Mouse (Mus musculus) embryonic facial prominence, embryonic 10.5 days (tissue): ENCODE data around the gene Fbxo17. TPM values are rescaled to one million over a fixed set of nuclear protein-coding genes. Genes with fewer than 3 reads are reported as not detected.
"Not testable (repeated sequence)": the region's sequence is repeated elsewhere in the genome, so short reads cannot be mapped to it uniquely, and the experiment has no call there.

Source experiments
- DNase-seq: peaks from one replicate; pipeline ENCODE4 v3.0.0-alpha.2; 2017; ENCODE audit warnings: low spot score
- H3K27ac ChIP-seq: fragments of 300-500 bp; sonication (generic); replicated peaks from 2 replicates; pipeline ENCODE4 v1.5.1; 2016; ENCODE audit warnings: mild to moderate bottlenecking
- H3K27me3 ChIP-seq: fragments of 300-500 bp; sonication (generic); replicated peaks from 2 replicates; pipeline ENCODE4 v1.6.1; 2016; ENCODE audit warnings: low read depth, mild to moderate bottlenecking; ENCODE audit not compliant: poor library complexity, severe bottlenecking
- H3K36me3 ChIP-seq: fragments of 300-500 bp; sonication (generic); replicated peaks from 2 replicates; pipeline ENCODE4 v1.6.1; 2016; ENCODE audit warnings: mild to moderate bottlenecking, moderate library complexity
- H3K4me1 ChIP-seq: fragments of 300-500 bp; sonication (generic); 2 replicates; pipeline ENCODE4 v1.6.1; 2016
- H3K4me3 ChIP-seq: fragments of 300-500 bp; sonication (generic); 2 replicates; pipeline ENCODE4 v1.5.1; 2016; ENCODE audit warnings: mild to moderate bottlenecking, moderate library complexity
- H3K9me3 ChIP-seq: fragments of 300-500 bp; sonication (generic); 2 replicates; pipeline ENCODE4 v1.6.1; 2016; ENCODE audit warnings: mild to moderate bottlenecking
- WGBS: fragments of 180-500 bp; shearing (Covaris S2); methylation state at CpG from one replicate; pipeline ENCODE4 v1.1.7; 2016; 5-methylcytosine and 5-hydroxymethylcytosine counted together
- polyA plus RNA-seq: library from polyadenylated mRNA; unstranded; fragments of >200 nt; fragmentation: Nextera tagmentation; extraction: Ambion mirVana; gene quantifications from 2 replicates; pipeline ENCODE4 v1.2.1, GENCODE M21; 2016

Fbxo17 gene
- polyA plus RNA-seq: 11.9 and 14.3 TPM in 2 replicates

DNA sequence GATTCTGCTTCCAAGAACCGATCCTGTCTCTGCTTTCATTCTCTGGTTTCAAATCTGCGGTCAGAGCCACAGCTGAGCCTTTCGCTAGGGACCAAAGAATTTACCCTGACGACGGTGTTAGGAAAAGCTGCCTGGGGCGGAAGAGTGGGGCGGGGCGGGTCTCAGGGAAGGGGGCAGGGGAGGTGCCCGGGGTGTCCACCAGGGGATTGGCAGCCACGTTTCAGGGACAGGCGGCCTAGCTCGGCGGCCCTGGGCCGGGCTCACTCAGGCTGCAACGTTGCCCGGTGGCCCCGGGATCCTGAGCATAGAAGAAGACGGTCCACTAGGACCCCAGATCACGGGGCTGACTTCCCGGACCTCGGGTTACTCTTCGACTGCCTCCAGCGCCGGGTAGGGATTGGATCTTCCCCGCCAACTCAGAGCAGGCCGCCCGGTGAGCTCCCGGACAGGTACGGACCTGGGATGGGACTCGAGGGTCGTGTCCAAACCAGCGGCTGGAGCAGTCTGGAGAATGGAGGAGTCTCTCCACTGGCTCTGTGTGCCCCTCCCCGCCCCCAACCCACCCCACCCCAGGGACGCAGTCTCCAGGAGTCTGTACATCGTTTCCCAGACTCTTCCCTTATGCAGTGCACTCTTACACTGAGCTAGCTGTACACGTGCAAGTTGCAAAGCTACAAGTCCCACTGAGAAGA lies at the start of gene Fbxo17:
Fbxo17 (plus strand) TSS at position 215 of the 692 bp plus-strand sequence.
- Histone ChIP-seq H3K9me3 (no peaks in the 10 kb centered on the region), H3K27ac (peak within 1 kb of the TSS; percentile 86), H3K4me3 (peak within 1 kb of the TSS; percentile 65), H3K36me3 (no peaks in the 10 kb centered on the region), H3K27me3 (peaks cover 13% of the 10 kb centered on the region; the same call in 1 of the 2 replicates), H3K4me1 (peaks cover 27% of the 10 kb centered on the region)
- peak; percentile 88 for DNase-seq
- 3% methylated on average over 36 of the region's 36 CpGs for WGBS

DNA sequence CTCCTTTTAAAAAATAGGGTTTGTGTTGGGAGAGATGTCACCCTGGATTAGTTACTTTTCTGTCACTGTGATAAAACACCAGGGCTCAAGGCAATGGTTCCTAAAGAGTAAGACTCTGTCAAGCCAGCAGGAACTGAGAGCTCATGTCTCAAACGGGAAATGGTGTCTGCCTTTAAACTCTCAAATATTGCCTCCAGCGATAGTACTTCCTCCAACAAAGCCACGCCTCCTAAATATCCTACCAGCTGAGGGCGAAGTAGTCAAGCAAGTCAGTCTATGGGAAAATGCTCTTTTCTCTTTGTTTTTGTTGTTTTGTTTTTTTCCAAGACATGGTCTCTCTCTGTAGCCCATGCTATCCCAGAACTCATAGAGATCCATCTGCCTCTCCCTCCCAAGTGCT lies 45.4 kb upstream of the Fbxo17 start:
- Histone ChIP-seq H3K36me3 (no peaks in the 10 kb centered on the region), H3K4me1 (peaks cover 10% of the 10 kb centered on the region), H3K4me3 (no peak overlapping the region), H3K27ac (no peak overlapping the region), H3K9me3 (no peaks in the 10 kb centered on the region), H3K27me3 (no peaks in the 10 kb centered on the region)
- DNase-seq: no peak
- 50% methylated on average over 4 of the region's 4 CpGs for WGBS

DNA sequence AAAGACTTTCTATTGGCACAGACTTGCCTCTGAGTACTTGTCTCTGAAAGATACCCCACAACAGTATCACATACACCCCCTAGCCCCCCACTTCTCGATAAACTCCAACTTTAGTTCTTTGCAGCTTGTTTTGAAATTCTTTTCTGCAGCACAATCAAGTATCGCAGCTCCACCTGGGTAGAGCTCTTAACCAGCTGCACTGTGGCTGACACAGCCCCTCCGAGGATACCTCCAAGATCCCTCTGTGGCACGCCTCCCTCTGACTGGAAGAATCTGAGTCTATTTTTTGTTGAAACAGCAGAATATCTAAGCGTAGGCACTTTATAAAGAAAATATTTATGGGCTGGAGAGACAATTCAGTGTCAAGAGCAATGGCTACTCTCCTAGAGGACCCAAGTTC lies 44.3 kb upstream of the Fbxo17 start:
- Histone ChIP-seq H3K4me3 (no peak overlapping the region), H3K9me3 (no peaks in the 10 kb centered on the region), H3K27ac (no peak overlapping the region), H3K36me3 (no peaks in the 10 kb centered on the region), H3K27me3 (no peaks in the 10 kb centered on the region), H3K4me1 (0 out of 2 replicates have a peak, but pooled peaks cover 3% of the 10 kb centered on the region)
- no peak for DNase-seq
- 90% methylated on average over 5 of the region's 5 CpGs for WGBS

DNA sequence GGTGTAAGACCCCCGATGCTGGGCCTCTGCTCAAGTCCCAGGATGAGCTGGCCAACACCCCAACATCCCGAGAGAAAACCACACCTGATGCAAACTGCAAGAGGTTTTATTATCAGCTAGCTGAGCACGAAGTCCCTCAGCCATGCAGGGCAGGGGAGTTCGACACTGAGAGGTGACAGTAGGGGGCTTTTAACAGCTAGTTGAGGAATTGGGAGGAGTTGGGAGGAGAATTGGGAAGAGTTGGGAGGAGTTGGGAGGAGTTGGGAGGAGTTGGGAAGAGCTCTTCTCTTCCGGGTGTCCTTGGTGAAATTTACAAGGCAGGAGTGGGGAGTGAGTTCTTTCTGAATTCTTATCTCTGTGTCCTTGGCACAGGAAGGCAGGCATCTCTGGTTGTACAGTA lies 43.8 kb upstream of the Fbxo17 start:
- H3K9me3 ChIP-seq, H3K27me3 ChIP-seq, DNase-seq, H3K4me1 ChIP-seq, H3K4me3 ChIP-seq, H3K36me3 ChIP-seq, H3K27ac ChIP-seq: not testable (repeated sequence)
- WGBS: 75% methylated on average over 5 of the region's 5 CpGs

DNA sequence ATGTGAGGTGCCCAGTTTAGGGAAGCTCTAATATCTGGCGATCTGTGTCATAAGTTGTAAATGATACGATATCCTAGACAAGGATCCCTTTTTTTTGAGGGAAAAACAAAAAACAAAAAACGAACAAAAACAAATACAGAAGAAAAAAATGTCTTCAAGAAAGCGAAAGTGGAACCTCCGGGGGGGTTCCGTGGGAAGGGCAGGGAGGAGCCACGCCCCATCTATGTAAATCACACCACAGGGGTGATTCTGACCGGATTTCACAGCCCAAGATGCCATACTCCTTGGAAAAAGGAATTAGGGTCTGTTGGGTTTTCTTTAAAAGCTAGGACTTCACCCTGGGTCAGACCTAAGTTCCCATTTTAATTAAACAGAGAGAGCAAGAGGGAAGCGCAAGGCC lies 41.6 kb upstream of the Fbxo17 start:
- Histone ChIP-seq H3K27ac (no peak overlapping the region), H3K9me3 (no peaks in the 10 kb centered on the region), H3K36me3 (no peaks in the 10 kb centered on the region), H3K27me3 (no peaks in the 10 kb centered on the region), H3K4me1 (no peaks in the 10 kb centered on the region), H3K4me3 (no peak overlapping the region)
- DNase-seq: no peak
- 73% methylated on average over 9 of the region's 9 CpGs for WGBS

DNA sequence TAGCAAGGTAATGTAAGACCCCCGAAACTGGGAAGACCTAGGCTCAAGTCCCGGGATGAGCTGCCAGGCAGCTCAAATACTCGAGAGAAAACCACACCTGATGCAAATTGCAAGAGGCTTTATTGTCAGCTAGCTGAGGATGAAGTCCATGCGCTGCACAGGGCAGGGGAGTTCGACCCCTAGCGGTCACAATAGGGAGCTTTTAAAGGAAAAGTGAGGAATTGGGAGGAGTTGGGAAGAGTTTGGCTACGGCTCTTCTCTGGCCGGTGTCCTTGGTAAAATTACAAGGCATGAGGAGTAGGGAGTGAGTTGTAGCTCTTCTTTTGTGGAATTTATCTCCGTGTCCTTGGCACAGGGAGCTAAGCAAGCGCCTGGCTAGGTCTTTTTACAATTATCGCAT lies 40.9 kb upstream of the Fbxo17 start:
- DNase-seq: peak; percentile 30
- Histone ChIP-seq H3K9me3 (no peaks in the 10 kb centered on the region), H3K4me1 (no peaks in the 10 kb centered on the region), H3K27ac (no peak overlapping the region), H3K36me3 (no peaks in the 10 kb centered on the region), H3K27me3 (no peaks in the 10 kb centered on the region), H3K4me3 (no peak overlapping the region)
- 43% methylated on average over 11 of the region's 11 CpGs for WGBS

DNA sequence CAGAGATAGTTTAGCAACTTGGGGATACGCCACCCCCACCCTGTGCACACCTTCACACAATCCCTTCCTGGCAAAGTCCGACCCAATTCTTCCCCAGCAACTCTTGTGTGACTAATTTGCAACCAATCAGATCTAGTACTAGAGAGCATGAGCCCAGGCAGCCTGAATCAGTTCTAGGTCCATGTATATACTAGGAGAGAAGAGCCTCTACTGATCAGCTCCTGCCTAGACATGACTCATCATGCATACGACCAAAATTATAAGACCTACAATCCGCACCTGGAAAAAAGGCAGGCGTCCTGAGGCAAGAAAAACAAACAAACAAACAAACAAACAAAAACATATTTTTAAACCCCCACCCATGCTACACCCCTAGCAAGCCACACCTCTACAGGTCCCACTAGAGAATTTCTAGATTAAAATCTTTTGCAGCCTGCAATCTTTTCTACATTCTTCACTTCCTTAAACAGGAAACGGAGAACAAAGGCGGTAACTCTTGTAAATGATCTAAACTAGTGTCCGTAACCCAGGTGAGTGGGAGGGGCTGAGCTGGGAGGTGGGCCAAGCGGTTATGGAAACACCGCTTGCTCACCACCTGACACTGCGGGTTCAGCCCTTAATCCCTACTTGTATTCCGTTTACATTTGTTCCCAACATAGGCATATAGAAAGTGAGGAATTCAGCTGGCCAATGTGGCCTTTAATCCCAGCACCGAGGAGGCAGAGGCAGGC lies 39.6 kb upstream of the Fbxo17 start:
- H3K4me1 ChIP-seq: no peaks in the 10 kb centered on the region
- no peak for DNase-seq
- no peaks in the 10 kb centered on the region for H3K9me3 ChIP-seq
- no peak overlapping the region for H3K27ac ChIP-seq
- no peak overlapping the region for H3K4me3 ChIP-seq
- 86% methylated on average over 13 of the region's 13 CpGs for WGBS
- H3K36me3 ChIP-seq: no peaks in the 10 kb centered on the region
- no peaks in the 10 kb centered on the region for H3K27me3 ChIP-seq

DNA sequence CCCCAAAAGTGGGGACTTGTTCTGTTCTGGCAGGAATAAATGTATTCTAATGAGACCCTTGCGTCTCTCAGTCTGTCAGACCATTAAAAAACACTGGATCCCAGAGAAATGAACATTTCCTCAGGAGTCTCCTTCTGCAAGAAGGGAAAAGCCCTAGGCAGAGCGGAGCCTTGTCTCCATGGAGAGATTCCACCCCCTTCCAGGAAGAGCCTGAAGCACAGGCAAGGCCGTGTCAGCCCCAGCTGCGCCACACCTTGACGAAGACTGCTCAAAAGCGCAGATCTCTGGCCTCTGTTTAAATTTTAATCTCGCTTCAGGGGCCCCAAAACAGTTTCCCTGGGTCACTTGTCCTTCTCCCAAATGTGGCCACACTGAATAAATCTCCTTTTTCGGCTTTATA lies 39.0 kb upstream of the Fbxo17 start:
- Histone ChIP-seq H3K4me3 (no peak overlapping the region), H3K4me1 (no peaks in the 10 kb centered on the region), H3K27ac (no peak overlapping the region), H3K27me3 (no peaks in the 10 kb centered on the region), H3K36me3 (no peaks in the 10 kb centered on the region), H3K9me3 (no peaks in the 10 kb centered on the region)
- DNase-seq: no peak
- 91% methylated on average over 8 of the region's 8 CpGs for WGBS

DNA sequence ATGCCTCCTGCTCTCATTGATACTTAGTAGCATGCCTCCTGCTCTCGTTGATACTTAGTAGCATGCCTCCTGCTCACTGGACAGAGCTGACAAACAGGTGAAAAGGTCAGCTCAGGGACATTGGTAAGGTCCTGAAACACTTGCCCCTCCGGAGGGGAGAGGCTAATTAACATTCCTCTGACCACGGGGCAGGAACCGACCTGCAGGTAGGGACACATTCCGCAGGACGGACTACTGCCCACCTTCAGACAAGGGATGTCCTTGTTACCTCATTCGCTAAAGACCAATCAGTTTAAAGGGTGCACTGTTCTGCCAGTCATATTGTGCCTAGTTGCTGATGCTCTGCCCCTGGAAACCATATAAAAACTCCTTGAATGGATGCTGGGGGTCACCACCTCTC lies 25.5 kb upstream of the Fbxo17 start:
- peaks cover 27% of the 10 kb centered on the region for H3K4me1 ChIP-seq
- peaks cover 28% of the 10 kb centered on the region for H3K27me3 ChIP-seq
- no peak overlapping the region for H3K27ac ChIP-seq
- 66% methylated on average over 7 of the region's 7 CpGs for WGBS
- DNase-seq: no peak
- no peak overlapping the region for H3K4me3 ChIP-seq
- H3K9me3 ChIP-seq: no peaks in the 10 kb centered on the region
- H3K36me3 ChIP-seq: no peaks in the 10 kb centered on the region

DNA sequence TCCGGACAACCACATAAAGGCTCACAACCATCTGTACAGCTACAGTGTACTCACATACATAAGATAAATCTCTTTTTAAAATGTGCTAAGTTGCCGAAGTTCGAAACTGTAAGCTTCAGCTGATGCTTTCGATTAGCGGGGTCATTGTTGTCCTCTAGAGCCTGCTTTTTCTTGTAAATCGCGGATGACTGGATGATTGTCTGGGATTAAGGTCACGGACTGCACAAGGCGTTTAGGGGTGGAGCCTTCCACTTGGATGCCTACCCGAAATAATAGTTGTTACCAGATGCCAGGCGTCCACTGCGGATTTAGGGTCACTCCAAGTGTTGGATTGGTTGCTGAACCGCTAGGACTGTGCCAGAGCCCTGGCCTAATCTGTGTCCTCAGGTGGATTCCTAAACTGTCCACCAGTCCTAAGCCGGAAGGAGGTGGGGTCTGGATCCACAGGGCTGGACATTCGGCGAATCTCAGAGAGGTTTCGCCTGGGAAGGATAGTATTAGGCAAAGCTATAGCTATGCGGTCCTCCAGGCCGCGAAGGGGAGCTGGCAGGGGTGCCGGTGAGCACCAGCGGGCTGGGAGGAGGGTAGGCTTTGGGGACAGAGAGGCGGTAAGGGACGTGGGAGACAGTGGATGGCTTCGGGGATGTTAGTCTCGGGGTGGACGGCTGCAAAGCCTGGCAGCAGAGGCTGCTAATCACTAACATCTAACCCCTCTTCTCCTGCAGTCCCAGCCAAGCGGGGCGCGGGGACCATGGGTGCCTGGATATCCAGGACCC lies 23.9 kb upstream of the Fbxo17 start, which contains the start of gene Fbxo27:
Fbxo27 (plus strand) TSS at position 305 of the 776 bp plus-strand sequence.
- Histone ChIP-seq H3K4me3 (peak within 1 kb of the TSS; percentile 65), H3K9me3 (no peaks in the 10 kb centered on the region), H3K4me1 (peaks cover 27% of the 10 kb centered on the region), H3K27ac (peak within 1 kb of the TSS; percentile 72), H3K36me3 (no peaks in the 10 kb centered on the region), H3K27me3 (peaks cover 28% of the 10 kb centered on the region)
- peak; percentile 54 for DNase-seq
- WGBS: 25% methylated on average over 30 of the region's 30 CpGs

DNA sequence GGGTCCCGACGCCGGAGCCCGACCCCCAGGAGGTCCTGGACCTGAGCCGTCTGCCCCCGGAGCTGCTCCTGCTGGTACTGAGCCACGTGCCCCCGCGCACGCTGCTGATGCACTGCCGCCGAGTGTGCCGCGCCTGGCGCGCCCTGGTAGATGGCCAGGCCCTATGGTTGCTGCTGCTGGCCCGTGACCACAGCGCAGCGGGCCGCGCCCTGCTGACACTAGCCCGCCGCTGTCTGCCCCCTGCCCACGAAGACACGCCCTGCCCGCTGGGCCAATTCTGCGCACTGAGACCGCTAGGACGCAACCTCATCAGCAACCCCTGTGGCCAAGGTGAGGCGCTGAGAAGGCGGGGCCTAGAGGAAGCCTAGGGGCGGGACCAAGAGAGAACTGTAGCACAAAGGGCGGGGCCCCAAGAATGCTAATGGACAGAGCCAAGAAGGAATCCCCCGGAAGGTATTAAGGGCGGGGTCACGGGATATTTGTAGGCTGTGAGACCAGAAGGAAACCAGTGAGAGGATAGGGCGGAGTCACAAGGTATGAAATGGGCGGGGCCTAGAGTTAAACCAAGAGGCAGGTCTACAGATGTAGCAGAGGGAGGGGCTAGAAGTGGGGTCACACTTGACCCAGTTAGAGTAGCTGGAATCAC lies 23.2 kb upstream of the Fbxo17 start:
- peak; percentile 89 for DNase-seq
- H3K4me1 ChIP-seq: peaks cover 27% of the 10 kb centered on the region
- H3K27me3 ChIP-seq: peaks cover 28% of the 10 kb centered on the region
- H3K27ac ChIP-seq: peak overlapping the region; percentile 72
- H3K4me3 ChIP-seq: peak overlapping the region; percentile 65
- no peaks in the 10 kb centered on the region for H3K9me3 ChIP-seq
- WGBS: under 1% methylated on average over 38 of the region's 38 CpGs
- peaks cover 4% of the 10 kb centered on the region; the same call in 1 of the 2 replicates for H3K36me3 ChIP-seq

DNA sequence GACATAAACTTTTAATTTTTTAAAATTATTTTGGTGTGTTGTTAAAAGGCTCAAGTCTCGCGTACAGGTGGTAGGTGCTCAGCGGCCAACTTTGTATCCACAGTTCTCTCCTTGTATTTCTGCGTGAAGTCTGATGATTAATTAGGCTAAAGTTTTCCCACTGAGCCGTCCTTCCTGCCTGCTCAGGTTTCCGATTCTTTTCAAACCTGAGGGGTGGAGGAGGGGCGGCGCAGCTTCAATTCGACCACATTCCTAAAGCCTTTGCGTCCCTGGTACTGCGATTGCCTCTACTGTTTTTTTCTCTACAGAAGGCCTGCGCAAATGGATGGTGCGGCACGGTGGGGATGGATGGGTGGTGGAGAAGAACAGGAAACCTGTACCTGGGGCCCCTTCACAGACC lies 22.2 kb upstream of the Fbxo17 start:
- peaks cover 28% of the 10 kb centered on the region for H3K27me3 ChIP-seq
- peaks cover 27% of the 10 kb centered on the region for H3K4me1 ChIP-seq
- DNase-seq: peak; percentile 73
- WGBS: 4% methylated on average over 14 of the region's 14 CpGs
- H3K36me3 ChIP-seq: peaks cover 7% of the 10 kb centered on the region; the same call in 1 of the 2 replicates
- H3K4me3 ChIP-seq: peak overlapping the region; percentile 65
- H3K27ac ChIP-seq: peak overlapping the region; percentile 67
- no peaks in the 10 kb centered on the region for H3K9me3 ChIP-seq
